Mouse (Mus musculus) urinary bladder, postnatal 14 days (tissue): Measurements from ENCODE around the gene Map4k5.
A peak's percentile ranks its signal among the peaks of the same experiment; 100 is the strongest.

Experiments used
- DNase-seq: peaks from one replicate; pipeline ENCODE4 v3.0.0; 2021; ENCODE audit warnings: low spot score

Map4k5 gene

GRCm38 (mm10) chr12:69788380-69788779 is 104.6 kb downstream of the Map4k5 start:
- DNase-seq = no peak

- DNase-seq = no peak
Measured at GRCm38 (mm10) chr12:69785471-69785870, 107.5 kb downstream of the Map4k5 start.

GRCm38 (mm10) chr12:69783247-69784025 is 109.6 kb downstream of the Map4k5 start:
- DNase-seq = no peak

- DNase-seq = peak; percentile 34
Measured at GRCm38 (mm10) chr12:69781935-69782650, 110.9 kb downstream of the Map4k5 start.

GRCm38 (mm10) chr12:69781480-69781879 is 111.5 kb downstream of the Map4k5 start:
- DNase-seq = no peak

- DNase-seq = no peak
Measured at GRCm38 (mm10) chr12:69777957-69778356, 115.0 kb downstream of the Map4k5 start.

- no peak for DNase-seq
Measured at GRCm38 (mm10) chr12:69777341-69777730, 115.7 kb downstream of the Map4k5 start.

GRCm38 (mm10) chr12:69776607-69777340 is 116.2 kb downstream of the Map4k5 start:
- DNase-seq = no peak

GRCm38 (mm10) chr12:69768841-69769240 is 124.2 kb downstream of the Map4k5 start:
- DNase-seq = no peak

- DNase-seq = no peak
Measured at GRCm38 (mm10) chr12:69767476-69768258, 125.3 kb downstream of the Map4k5 start.

GRCm38 (mm10) chr12:69766185-69766904 is 126.7 kb downstream of the Map4k5 start:
- DNase-seq = peak; percentile 20

- no peak for DNase-seq
Measured at GRCm38 (mm10) chr12:69765543-69765942, 127.5 kb downstream of the Map4k5 start.

GRCm38 (mm10) chr12:69761603-69762002 is 131.4 kb downstream of the Map4k5 start:
- no peak for DNase-seq

- no peak for DNase-seq
Measured at GRCm38 (mm10) chr12:69760743-69761406, 132.1 kb downstream of the Map4k5 start.

- DNase-seq = no peak
Measured at GRCm38 (mm10) chr12:69760014-69760413, 133.0 kb downstream of the Map4k5 start.

GRCm38 (mm10) chr12:69759267-69759885 is 133.6 kb downstream of the Map4k5 start:
- DNase-seq = no peak

GRCm38 (mm10) chr12:69758221-69759185 is 134.5 kb downstream of the Map4k5 start:
- no peak for DNase-seq

GRCm38 (mm10) chr12:69757418-69758141 is 135.4 kb downstream of the Map4k5 start:
- peak; percentile 79 for DNase-seq
